Mouse (Mus musculus) activated CD4-positive, CD25-positive, alpha-beta regulatory T cell, adult 4 months (primary cell): ENCODE results near the gene Rab30. TPM values are rescaled to one million over a fixed set of nuclear protein-coding genes. Genes with fewer than 3 reads are reported as not detected.

Experiments used
- ATAC-seq: one replicate; pipeline ENCODE4 v1.8.0; 2017
- polyA plus RNA-seq, 2 experiments: library from polyadenylated mRNA; unstranded; fragments of 100-300 nt; shearing (Covaris generic); gene quantifications; one replicate each; pipeline ENCODE4 v1.2.1; 2017

Gene Rab30
- polyA plus RNA-seq, 2 experiments from 2014 or later, result 0.65 TPM; not detected in 1

DNA sequence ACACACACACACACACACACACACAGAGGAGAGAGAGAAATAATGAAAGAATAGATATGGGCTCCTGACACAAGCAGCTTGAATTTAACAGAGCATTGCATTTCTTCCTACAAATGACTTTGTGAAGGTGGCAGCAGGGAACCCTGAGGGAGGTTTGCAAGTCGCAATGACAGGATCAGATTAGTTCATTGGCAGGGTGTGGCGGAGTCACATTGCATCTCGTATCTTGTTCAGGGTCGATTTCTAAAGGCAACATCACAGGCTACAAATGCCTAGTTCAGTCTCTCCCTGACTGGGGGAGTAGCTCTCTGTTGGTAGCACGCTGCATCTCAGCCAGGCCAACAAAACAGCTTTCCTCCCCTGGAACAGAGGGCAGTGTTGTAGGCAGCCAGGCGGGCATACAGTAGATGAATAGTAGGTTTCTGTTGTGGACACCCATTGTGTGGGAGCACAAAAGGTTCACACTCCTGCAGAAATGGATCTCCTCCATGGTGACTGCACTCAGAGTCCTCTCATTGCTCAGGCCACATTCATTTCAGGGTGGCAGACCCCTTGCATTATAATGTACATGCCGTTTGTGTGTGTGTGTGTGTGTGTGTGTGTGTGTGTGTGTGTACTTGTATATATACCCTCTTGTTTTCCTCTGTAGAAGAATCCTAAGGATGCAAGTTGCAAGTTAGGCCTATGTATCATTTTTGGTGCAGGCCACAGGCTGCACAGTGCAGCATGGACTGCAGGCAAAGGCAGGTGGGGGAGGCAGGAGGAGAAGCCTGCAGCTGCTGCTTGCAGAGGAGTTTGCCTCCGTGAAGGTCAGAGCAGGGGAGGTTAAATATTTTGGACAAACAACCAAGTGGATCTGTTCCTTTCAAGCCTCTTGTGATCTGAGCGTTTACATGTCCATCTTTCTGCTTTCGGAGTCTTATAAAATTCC lies 58.5 kb downstream of the Rab30 start:
- ATAC-seq, result no peak

DNA sequence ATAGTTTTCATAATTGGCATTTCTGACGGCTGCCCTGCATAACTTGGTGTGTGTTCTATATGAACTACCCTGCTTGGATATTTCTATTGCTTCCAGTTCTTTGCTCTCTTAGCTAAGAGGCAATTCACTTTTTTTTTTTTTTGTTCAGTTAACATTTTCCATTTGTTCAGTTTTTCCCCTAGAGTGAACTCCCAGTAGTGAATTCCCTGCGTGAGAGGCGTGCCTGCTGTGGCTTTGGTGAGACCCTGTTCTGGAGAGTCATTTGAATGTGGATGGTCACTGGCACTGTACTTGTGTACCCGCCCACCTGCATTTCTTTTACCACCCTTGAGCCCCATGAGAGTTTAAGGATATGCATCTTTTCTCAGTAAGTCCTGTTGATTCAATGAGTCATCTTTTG lies 60.8 kb downstream of the Rab30 start:
- ATAC-seq, result no peak

DNA sequence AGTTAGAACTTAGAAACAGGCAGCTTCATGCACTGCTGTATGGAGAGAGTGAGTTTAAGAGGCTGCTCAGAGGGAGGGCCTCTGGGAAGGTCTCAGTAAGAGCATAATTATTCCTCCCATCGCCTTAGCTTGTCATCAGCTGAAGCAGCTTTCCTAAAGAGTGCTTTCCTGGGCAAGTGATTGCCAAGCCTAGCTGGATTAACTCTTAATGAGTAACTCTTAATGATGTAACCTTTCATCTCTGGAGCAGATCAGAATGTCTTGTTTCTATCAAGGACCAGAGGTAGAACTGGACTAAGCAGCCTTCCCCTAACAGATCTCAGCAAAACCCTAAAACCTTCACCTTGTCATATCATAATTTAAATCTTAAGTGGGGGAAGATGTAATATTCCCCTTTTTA lies 61.8 kb downstream of the Rab30 start:
- no peak for ATAC-seq

DNA sequence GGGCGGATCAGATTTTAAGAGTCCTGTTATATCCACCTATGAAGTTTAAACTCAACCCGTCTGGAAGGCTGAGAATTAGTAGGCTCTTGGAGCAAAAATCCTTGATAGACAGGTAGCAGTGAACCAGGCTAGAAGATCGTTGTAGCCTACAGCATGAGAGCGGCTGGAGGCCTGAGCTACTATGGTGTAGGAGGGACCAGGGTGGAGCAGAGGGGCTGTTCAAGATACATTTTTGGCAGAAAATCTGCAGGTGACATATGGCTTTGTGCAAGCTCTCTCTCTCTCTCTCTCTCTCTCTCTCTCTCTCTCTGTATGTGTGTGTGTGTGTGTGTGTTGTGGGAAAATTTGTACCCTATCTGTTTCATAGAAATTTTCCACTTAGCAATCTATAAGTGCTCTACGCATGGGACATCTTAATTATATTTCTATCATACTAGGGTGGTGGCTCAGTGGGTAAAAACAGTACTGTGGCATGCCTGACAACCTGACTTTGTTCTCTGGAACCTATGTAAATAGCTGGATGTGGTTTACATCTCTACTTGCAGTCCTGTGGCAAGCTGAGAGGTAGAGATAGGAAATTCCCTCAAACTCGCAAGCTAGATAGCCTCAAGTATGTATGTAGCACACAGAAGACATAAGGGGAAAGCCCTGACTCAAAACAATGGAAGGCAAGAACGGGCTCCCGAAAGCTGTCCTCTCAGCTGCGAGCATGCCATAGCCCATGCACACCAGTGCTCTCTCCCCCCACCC lies 63.7 kb downstream of the Rab30 start:
- ATAC-seq, result no peak

DNA sequence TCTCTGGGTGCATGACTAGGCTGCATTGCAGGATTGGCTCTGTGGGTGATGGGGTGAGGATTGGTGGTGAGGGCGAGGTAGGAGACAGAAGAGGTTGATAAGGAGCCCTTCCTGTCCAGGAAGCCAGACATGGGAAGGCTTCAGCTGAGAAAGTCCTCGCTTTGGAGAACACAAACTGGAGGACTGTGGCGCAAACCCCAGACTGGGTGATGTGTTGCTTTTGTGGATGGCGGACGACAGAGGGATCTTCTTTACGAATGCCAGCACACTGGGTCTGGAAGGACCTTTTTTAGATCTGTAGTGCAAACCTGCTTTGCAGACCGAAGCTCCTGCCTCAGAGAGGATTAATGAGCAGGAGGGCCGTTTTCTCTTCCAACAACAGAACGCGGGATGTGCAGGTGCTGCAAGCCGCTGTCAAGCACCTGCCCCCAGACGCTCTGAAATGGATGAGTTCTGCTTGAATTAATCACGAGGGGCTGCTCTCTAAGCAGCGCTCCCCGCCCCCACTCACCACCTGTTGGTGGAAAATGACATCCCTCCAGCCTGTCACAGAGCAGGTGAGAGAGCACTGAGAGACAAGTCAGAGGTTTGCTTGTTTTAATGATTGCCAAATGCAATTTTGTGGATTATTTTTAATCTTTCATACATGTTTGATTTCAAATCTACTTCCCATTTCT lies 65.2 kb downstream of the Rab30 start:
- ATAC-seq, result no peak

DNA sequence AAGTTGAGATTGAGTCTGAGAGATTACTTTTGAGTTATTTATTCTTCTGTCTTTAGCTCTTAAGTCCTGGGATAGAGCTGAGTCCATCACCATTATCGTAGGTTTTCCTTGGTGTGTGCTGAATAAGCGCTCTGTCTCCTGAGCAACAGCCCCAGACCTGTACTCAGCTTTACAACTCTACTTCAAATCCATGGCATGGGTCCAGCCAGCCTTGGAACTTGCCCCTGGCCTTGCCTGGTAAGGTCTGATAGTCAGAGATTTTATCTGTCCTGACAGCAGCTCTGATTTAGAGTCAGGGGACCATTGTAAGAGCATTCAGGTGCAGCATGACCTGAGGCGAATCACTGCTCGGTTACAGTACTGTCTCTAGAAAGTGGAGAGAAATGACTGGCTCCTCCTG lies 66.1 kb downstream of the Rab30 start:
- no peak for ATAC-seq

DNA sequence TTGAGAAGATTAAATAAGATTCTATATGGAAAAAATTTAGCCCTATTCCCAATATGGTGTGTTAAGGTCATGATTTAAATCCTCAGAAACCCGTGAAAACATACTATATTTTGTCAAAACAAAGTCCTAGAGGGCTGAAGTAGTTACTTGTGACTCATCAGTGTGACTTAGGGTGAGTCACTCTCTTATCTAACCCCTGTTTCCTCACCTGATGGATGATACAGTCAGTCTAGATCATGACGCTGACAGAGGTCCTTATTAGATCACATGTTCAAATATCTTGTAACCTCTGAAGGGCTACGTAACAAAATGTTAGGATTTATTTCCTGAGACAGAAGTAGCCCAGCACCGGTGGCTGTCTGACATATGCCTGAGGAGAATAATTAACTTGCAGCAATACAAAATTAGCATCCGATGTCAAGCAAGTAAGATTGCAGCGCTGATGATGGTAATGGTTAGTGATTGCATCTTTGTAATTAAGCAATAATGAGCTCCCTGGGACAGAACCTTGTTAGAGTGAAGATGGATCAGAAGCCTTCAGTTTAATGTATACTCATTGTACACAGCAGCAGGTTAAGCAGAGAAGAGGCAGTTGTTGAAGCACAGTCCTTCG lies 70.4 kb downstream of the Rab30 start:
- no peak for ATAC-seq

DNA sequence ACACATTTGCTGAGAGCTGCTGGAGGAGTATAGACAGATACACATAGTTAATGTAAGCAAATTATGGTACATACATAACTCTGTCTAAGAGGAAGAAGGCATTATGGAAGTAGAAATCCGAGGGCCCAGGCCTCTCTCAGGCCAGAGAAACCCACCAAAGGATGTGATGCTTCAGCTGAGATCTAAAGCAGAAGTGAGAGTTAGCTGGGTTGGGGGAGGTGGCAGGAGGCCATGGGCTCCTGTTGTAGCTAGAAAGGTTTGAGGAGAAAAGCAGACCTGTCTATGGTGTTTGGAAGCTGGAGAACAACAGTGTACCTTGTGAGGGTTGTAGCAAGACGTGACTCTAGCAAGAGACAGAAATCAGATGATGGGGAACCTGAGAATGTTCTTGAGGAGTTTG lies 75.8 kb downstream of the Rab30 start:
- no peak for ATAC-seq

DNA sequence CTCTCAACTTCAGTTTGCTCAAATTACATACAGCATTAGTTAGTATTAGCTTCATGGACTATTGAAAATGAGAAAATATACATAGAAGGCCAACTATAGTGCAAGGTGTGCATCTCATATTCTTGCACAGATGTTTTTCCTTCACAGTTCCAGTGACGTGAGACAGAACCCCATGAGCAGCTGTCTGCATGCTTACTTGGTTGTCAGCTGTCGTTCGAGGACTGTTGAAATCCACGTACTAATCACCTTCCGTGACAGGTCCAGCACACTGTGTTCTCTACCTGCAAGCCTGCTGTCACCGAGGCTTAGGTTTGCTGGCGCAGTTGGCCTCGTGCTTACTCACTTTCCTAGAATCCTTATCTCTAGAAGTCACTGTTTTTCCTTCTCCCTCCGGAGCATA lies 76.5 kb downstream of the Rab30 start:
- ATAC-seq, result no peak

DNA sequence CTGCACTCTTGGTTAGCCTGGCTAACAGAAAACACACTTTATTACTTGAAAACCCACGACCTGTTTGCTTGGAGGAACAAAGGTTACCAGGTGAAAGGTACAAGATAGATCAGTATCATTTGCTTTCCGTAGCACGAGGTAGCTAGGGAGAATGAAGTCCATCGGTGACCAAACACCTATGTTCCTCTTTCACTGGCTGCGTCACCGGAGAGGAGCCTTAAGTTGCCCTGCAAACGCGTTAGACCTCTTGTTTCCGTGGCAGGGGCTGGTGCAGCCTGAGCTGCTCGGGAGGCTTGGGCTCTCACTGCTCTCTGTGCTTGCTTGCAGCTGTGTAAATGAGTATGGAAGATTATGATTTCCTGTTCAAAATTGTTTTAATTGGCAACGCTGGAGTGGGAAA lies 78.3 kb downstream of the Rab30 start:
- no peak for ATAC-seq

DNA sequence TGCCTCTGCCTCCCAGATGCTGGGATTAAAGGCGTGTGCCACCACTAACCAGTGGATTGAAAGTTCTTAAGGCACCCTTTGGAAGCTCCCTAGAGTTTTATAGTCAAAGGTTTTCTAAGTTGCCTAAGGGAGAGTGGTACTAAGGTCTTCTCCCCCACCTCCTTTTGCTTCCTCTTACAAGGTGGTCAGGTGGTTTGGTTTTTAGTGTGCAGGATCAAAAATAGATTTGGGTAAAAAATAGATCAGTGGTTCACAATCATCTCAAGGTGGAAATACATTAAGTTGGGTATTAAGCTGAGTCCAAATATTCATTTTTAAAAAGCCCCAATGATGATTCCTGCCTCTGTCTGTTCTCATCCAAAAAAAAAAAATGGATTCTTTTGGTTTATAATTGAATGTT lies 79.0 kb downstream of the Rab30 start:
- no peak for ATAC-seq

DNA sequence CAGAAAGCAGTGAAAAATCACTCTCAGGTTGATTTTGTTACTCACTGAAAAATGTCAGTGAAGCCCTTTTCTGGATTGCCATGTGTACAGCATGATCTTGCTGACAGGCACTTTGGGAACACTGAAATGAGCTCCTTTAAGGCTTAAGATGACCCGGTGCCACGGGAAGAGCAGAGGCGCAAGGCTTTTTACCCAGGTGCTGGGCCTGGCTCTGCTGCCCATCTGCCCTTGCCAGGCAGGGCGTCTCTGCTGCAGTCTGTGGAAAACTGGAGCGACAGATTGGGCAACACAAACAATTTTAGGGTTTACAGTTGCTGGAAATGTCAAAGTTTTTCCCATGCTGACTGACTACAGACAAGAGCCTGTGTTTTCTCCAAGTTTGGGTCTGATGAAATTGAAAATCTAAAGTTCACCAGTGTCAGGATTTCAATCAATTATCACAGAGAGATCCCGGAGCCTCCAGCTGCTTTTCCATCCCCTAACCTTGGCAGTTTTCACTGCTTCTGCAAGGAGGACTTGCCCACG lies 79.6 kb downstream of the Rab30 start:
- ATAC-seq, result no peak

DNA sequence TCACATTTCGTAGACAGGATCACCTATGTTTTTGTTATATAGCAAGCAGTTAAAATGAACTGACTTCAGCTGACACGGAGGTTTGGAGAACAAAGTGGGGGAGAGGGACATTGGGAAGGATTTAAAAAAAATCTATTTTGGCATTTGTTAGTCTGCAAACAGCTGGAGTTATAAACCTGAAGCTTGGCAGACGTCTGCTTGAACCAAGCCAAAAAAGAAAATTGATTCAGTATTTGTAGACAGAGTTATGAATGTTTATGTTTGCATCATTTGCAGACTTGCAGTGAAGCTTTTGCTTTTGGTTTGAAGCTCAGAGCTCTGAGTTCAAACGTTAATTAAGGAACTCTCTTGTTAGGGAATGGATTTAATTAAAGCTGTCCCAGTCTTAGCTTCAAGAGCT lies 80.5 kb downstream of the Rab30 start:
- no peak for ATAC-seq

DNA sequence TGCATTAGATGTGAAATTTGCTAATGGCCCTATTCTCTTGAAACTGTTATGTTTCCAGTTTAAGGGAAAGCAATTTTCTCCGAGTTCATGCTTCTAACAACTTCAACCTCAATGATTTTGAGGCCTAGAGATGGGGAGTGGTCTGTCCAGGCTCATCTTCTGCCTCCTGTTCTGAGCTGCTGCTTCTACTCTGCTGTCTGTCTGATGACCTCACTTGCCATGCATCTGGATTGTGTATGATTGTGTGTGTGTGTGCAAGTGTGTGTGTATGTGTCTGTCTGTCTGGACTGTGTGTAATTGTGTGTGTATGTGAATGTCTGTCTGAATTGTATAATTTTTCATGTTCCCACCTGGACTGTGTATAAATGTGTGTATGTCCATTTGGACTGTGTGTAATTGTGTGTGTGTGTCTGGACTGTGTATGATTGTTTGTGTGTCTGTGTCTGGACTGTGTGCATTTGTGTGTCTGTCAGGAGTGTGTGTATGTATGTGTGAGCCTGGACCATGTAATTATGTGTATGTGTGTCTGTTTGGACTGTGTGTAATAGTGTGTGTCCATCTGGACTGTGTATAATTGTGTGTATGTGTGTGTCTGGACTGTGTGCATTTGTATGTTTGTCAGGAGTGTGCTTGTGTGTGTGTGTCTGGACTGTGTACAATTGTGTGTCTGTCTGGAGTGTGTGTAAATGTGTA lies 81.2 kb downstream of the Rab30 start:
- no peak for ATAC-seq

DNA sequence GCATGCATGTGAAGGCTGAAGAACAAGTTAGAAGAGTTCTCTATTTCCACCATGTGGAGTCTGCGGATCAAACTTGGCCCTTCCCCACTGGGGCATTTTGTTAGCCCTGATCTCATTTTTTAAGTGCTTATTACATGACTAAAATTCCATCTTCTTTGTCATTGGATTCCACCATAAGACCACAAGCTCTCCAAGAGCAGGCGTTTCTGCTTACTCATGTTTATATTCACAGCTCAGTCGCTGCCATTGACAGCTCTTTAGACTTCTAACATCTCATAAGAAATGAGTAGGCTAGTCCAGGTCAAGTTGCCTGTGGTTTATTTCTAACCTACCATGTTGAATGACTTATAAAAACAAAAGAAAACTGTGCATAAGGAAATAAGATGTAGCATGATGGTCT lies 84.8 kb downstream of the Rab30 start:
- ATAC-seq, result no peak

DNA sequence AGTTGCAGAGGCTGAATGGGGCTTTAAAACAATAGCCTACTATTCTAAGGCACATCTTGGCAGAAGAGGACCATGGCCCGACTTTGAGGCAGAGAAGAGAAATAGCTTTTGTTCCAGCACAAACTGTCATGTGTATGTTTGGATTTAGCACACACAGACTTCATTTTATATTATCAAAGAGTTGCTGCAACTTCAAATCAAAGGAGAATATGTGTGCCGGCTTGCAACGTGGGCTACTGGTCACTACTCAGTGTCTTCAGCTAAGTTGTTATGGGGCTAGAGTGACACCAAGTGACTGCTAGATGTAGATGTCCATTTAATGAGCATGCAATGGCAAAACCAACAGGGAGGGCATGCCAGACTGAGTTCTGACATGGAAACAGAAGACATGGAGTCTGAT lies 86.6 kb downstream of the Rab30 start:
- no peak for ATAC-seq

DNA sequence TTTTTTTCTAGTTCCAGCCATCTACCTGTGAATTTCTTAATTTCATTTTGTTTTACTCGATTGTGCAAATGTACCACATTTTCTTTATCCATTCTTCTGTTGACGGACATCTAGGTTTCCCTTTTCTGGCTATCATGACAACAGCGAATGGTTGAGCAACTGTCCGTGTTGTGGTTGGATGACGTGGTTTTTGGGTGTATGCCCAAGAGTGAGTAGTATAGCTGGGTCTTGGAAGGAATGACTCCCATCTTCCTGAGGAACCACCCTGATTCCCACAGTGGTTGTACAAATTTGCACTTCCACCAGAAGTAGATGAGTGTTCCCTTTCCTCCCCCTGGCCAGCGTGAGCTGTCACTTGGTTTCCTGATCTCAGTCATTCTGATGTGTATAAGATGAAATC lies 91.0 kb downstream of the Rab30 start:
- ATAC-seq, result no peak

DNA sequence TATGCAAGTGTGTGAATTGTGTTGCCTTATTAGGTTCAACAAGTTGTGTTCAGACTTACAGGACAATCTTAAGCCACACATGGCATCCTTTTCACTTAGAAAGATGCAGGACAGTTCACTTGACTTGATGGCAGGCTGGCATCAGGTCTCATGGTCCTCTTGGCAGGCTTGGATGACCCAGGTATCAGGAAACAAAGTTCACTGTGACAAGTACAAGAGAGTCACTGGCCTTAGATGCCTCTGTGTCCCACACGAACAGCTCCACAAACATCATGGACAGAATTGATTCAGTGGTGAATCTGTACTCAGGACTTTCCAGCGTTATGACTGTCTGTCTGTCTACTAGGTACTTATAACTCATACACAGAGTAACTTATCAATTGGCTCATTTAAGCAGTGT lies 93.0 kb downstream of the Rab30 start:
- no peak for ATAC-seq

DNA sequence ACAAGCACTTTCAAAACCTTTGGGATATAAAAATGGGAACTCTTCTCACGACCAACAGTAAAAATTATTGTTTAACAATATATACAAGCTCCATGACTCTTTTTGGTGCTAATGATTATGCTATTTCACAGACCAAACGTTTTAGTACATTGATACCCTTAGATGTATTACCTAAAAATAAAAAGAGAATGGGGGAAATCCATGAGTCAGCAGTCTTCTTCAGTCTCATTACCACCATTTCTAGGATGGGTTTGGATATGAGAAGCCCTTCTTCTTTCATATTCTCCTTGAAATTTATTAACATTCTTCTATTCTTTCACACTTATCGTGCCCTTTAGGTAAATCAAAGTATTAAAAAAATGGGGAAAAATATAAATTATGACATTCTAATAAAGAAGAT lies 95.0 kb downstream of the Rab30 start:
- ATAC-seq, result no peak

DNA sequence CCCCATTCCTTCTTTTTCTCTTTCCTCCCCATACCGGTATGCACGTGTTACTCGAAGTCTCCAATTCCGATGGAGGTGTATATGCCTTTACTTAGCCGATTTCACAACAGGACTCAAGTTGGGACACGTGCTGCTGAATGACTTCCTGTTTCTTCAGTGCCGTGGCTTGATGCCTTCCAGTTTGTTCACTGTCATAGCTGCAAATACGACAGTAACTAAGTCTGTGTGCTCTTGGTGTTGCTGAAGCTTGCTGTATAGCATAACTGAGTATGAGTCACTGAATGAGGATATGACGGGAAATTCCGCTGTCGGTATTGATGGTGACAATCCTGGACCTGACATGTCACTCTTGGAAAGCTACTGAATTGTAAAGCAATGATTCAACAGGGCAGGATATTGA lies 95.8 kb downstream of the Rab30 start:
- ATAC-seq, result no peak

DNA sequence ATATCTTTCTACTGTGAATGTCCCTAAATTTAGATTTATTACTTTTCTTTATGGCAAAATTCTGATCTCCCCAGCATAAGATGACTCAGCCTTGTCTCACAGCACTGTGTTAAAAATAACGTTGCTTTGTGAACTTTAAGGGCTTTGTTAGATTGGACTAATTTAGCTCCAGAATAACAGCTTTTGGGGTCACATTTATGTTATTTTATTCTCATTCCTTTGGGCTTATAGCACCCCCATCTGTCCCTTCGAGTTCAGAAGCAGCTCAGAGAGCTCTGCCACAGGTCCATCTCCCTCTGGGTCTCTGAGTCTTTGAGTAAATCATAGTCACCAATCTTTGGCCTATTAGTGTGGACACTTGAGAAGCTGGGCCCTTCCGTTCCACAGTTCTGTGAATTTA lies 96.5 kb downstream of the Rab30 start:
- ATAC-seq, result no peak

DNA sequence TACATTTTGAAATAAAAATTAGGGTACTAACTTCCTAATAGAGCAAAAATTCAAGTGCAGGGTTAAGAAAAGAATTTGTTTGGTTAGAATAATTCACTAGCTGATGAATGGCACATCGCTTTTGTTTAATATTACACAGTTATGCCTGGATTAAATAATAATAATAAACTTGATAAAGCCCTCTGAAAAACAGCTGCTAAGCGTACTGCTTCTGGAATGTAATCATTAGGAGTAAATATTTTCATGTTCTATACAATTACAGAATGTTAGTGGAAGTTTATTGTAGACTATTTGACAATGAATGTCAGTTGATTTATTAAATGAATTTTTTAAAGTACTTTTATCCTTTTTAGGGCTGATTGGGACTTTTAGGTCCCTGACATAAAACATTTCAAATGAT lies 100.9 kb downstream of the Rab30 start:
- no peak for ATAC-seq
